ENCODE assay signal across 8 mouse cellular contexts in genomic region chr8:4324525-4324924, GRCm38 (mm10). TPM values are rescaled to one million over a fixed set of nuclear protein-coding genes. Genes with fewer than 3 reads are reported as not detected.
DNase-seq lines count a peak whose midpoint lies in the region; ATAC-seq and TF ChIP-seq lines count a peak whose summit lies in the region.

No protein-coding gene starts in this region.

- peak overlapping the region; percentile 50 for H3K27ac ChIP-seq in cerebellum, adult 2 months (ENCODE audit: insufficient read depth, low read length)
- peak overlapping the region; percentile 79 for H3K27ac ChIP-seq in spleen, adult 2 months (ENCODE audit: insufficient read depth, low read length)
- peak overlapping the region; percentile 97 for H3K27ac ChIP-seq in gastrocnemius, adult 2 months
- peak overlapping the region; percentile 91 for H3K27ac ChIP-seq in limb, embryonic 13.5 days
- peak overlapping the region; percentile 91 for H3K27ac ChIP-seq in midbrain, postnatal 0 days (ENCODE audit: low read depth, low read length)

- H3K9ac ChIP-seq in limb, embryonic 13.5 days = peak overlapping the region; percentile 99
- peak overlapping the region; percentile 98 for H3K9ac ChIP-seq in midbrain, postnatal 0 days (replicated peaks; ENCODE audit: low read length, poor library complexity, severe bottlenecking)

- no peak for DNase-seq in cerebellum, adult 2 months
- no peak for DNase-seq in cerebellum, adult 9-11 months
- DNase-seq in spleen, adult 2 months (ENCODE audit: low read depth in 1 of 2, low spot score in 2 of 2) = no peak
- DNase-seq in spleen, postnatal 10 days (ENCODE audit: low spot score in 2 of 2) = no peak
- DNase-seq in gastrocnemius, adult 2 months = no peak
- peak; percentile 51 for DNase-seq in midbrain, postnatal 0 days (ENCODE audit: low spot score)
- no peak for DNase-seq in embryo, embryonic 10 days (ENCODE audit: low spot score)

- no peaks in the 10 kb centered on the region for H3K27me3 ChIP-seq in cerebellum, adult 2 months (ENCODE audit: control insufficient read depth, insufficient read depth, low read length)
- no peaks in the 10 kb centered on the region for H3K27me3 ChIP-seq in spleen, adult 2 months (ENCODE audit: control insufficient read depth, insufficient read depth, low read length)
- H3K27me3 ChIP-seq in limb, embryonic 13.5 days = no peaks in the 10 kb centered on the region
- H3K27me3 ChIP-seq in midbrain, postnatal 0 days (ENCODE audit: insufficient read depth, low read length) = no peaks in the 10 kb centered on the region

- TF ChIP-seq POLR2A in cerebellum, adult 2 months (IDR thresholded peaks at IDR 0.05; ENCODE audit: borderline replicate concordance, insufficient read depth, low read length) = no peak
- TF ChIP-seq POLR2A in spleen, adult 2 months (IDR thresholded peaks at IDR 0.05; ENCODE audit: low read depth, low read length) = no peak

- H3K36me3 ChIP-seq in spleen, adult 2 months (ENCODE audit: control insufficient read depth, insufficient read depth, low read length) = peaks cover 2% of the 10 kb centered on the region; the same call in 1 of the 2 replicates
- peaks cover 50% of the 10 kb centered on the region for H3K36me3 ChIP-seq in limb, embryonic 13.5 days
- peaks cover 22% of the 10 kb centered on the region for H3K36me3 ChIP-seq in midbrain, postnatal 0 days (ENCODE audit: insufficient read depth, low read length)

- H3K4me1 ChIP-seq in cerebellum, adult 2 months (ENCODE audit: control insufficient read depth, insufficient read depth, low read length) = peaks cover 7% of the 10 kb centered on the region
- peaks cover 9% of the 10 kb centered on the region for H3K4me1 ChIP-seq in spleen, adult 2 months (ENCODE audit: control insufficient read depth, insufficient read depth, insufficient read length)
- peaks cover 42% of the 10 kb centered on the region for H3K4me1 ChIP-seq in limb, embryonic 13.5 days
- peaks cover 7% of the 10 kb centered on the region for H3K4me1 ChIP-seq in midbrain, postnatal 0 days (ENCODE audit: insufficient read depth, low read length)

- intact Hi-C loops in gastrocnemius, adult 2 months (cut with DNase I) = no loop called here

- no peak for TF ChIP-seq CTCF in cerebellum, adult 2 months (IDR thresholded peaks at IDR 0.05; ENCODE audit: borderline replicate concordance, insufficient read depth, low read depth, low read length)
- TF ChIP-seq CTCF in spleen, adult 2 months (IDR thresholded peaks at IDR 0.05; ENCODE audit: extremely low read depth, insufficient read depth, insufficient read length, insufficient replicate concordance) = no peak
- no peak for TF ChIP-seq CTCF in gastrocnemius, adult 2 months (IDR thresholded peaks at IDR 0.05)
- no peak for TF ChIP-seq CTCF in midbrain, postnatal 0 days (IDR thresholded peaks at IDR 0.05)

- under 1% methylated on average over 42 of the region's 42 CpGs for WGBS in cerebellum, adult 2 months
- under 1% methylated on average over 40 of the region's 42 CpGs for WGBS in spleen, adult 2 months
- WGBS in limb, embryonic 13.5 days = under 1% methylated on average over 42 of the region's 42 CpGs
- 0% methylated on average over 41 of the region's 42 CpGs for WGBS in midbrain, postnatal 0 days

- peak overlapping the region; percentile 89 for H3K4me2 ChIP-seq in limb, embryonic 13.5 days (replicated peaks)
- H3K4me2 ChIP-seq in midbrain, postnatal 0 days (ENCODE audit: low read depth, low read length, poor library complexity, severe bottlenecking) = peak overlapping the region; percentile 74

- peak; percentile 78 for ATAC-seq in limb, embryonic 13.5 days (ENCODE audit: low FRiP score, low read depth)
- peak; percentile 71 for ATAC-seq in midbrain, postnatal 0 days (ENCODE audit: low FRiP score)

- no peaks in the 10 kb centered on the region for H3K9me3 ChIP-seq in limb, embryonic 13.5 days
- no peaks in the 10 kb centered on the region for H3K9me3 ChIP-seq in midbrain, postnatal 0 days (ENCODE audit: low read length)

- peak overlapping the region; percentile 71 for H3K4me3 ChIP-seq in cerebellum, adult 2 months (replicated peaks; ENCODE audit: insufficient read depth, low read depth, low read length)
- peak overlapping the region; percentile 70 for H3K4me3 ChIP-seq in spleen, adult 2 months (ENCODE audit: extremely low read depth, insufficient read depth, insufficient read length)
- H3K4me3 ChIP-seq in gastrocnemius, adult 2 months = peak overlapping the region; percentile 93
- peak overlapping the region; percentile 92 for H3K4me3 ChIP-seq in limb, embryonic 13.5 days
- peak overlapping the region; percentile 100 for H3K4me3 ChIP-seq in midbrain, postnatal 0 days (ENCODE audit: low read depth, low read length)

RNA-seq across cellular contexts. Expression of gene Ccl25, which starts 0.5 kb away (rescaled TPM):
- 16.9 and 17.2 TPM in 2 replicates for polyA plus RNA-seq in cerebellum, adult 2 months (2012; rRNA removed)
- polyA plus RNA-seq in spleen, adult 2 months (2012; rRNA removed) = 1.6 and 1.7 TPM in 2 replicates
- 10 to 100 TPM in 1 of 2 experiments, 1 to 10 TPM in 1; 8.2 to 14.6 TPM for total RNA-seq in gastrocnemius, adult 2 months (2021)
- 19.9 and 20.4 TPM in 2 replicates for polyA plus RNA-seq in limb, embryonic 13.5 days (2015; fragmentation: Nextera tagmentation; extraction: Ambion mirVana)
- total RNA-seq in midbrain, postnatal 0 days (2014; rRNA removed) = 4.9 and 13.0 TPM in 2 replicates
- 14.7 and 16.3 TPM in 2 replicates for polyA plus RNA-seq in midbrain, postnatal 0 days (2015; fragmentation: Nextera tagmentation; extraction: Ambion mirVana)

RNA-seq across cellular contexts. Expression of gene Elavl1, which starts 0.7 kb away (rescaled TPM):
- polyA plus RNA-seq in cerebellum, adult 2 months (2012; rRNA removed) = 36.8 and 37.3 TPM in 2 replicates
- 19.3 and 23.2 TPM in 2 replicates for polyA plus RNA-seq in spleen, adult 2 months (2012; rRNA removed)
- 10 to 100 TPM; 46.4 to 49.8 TPM for total RNA-seq in gastrocnemius, adult 2 months (2021)
- 268 and 283 TPM in 2 replicates for polyA plus RNA-seq in limb, embryonic 13.5 days (2015; fragmentation: Nextera tagmentation; extraction: Ambion mirVana)
- total RNA-seq in midbrain, postnatal 0 days (2014; rRNA removed) = 70.6 and 73.3 TPM in 2 replicates
- 50.0 and 54.3 TPM in 2 replicates for polyA plus RNA-seq in midbrain, postnatal 0 days (2015; fragmentation: Nextera tagmentation; extraction: Ambion mirVana)

RNA-seq across cellular contexts. Expression of gene Timm44, which starts 48.8 kb away (rescaled TPM):
- 91.5 and 98.4 TPM in 2 replicates for polyA plus RNA-seq in cerebellum, adult 2 months (2012; rRNA removed)
- 42.1 and 42.8 TPM in 2 replicates for polyA plus RNA-seq in spleen, adult 2 months (2012; rRNA removed)
- 10 to 100 TPM; 61.8 to 76.6 TPM for total RNA-seq in gastrocnemius, adult 2 months (2021)
- polyA plus RNA-seq in limb, embryonic 13.5 days (2015; fragmentation: Nextera tagmentation; extraction: Ambion mirVana) = 62.9 and 63.0 TPM in 2 replicates
- total RNA-seq in midbrain, postnatal 0 days (2014; rRNA removed) = 58.0 and 58.5 TPM in 2 replicates
- 50.5 and 52.7 TPM in 2 replicates for polyA plus RNA-seq in midbrain, postnatal 0 days (2015; fragmentation: Nextera tagmentation; extraction: Ambion mirVana)
